Mouse (Mus musculus): ENCODE measurements around the gene Uhrf1bp1l.
"Not testable (repeated sequence)": the region's sequence is repeated elsewhere in the genome, so short reads cannot be mapped to it uniquely, and the experiment has no call there.

Uhrf1bp1l gene

GRCm38 (mm10) chr10:89744871-89745665, at the start of gene Uhrf1bp1l:
TSS of gene Uhrf1bp1l (plus strand) at chr10:89744991.
- peak; percentile 95 for DNase-seq (ENCODE audit: low spot score)

GRCm38 (mm10) chr10:89695194-89695911, 49.4 kb upstream of the Uhrf1bp1l start:
- DNase-seq (ENCODE audit: low spot score): no peak

- not testable (repeated sequence) for DNase-seq (ENCODE audit: low spot score)
Measured at GRCm38 (mm10) chr10:89696270-89696669, 48.5 kb upstream of the Uhrf1bp1l start.

GRCm38 (mm10) chr10:89697956-89698355, 46.8 kb upstream of the Uhrf1bp1l start:
- DNase-seq (ENCODE audit: low spot score): no peak

- DNase-seq (ENCODE audit: low spot score): no peak
Measured at GRCm38 (mm10) chr10:89703042-89703441, 41.7 kb upstream of the Uhrf1bp1l start.

- no peak for DNase-seq (ENCODE audit: low spot score)
Measured at GRCm38 (mm10) chr10:89707397-89707796, 37.4 kb upstream of the Uhrf1bp1l start.

- no peak for DNase-seq (ENCODE audit: low spot score)
Measured at GRCm38 (mm10) chr10:89708720-89709119, 36.1 kb upstream of the Uhrf1bp1l start.

GRCm38 (mm10) chr10:89714910-89715309, 29.9 kb upstream of the Uhrf1bp1l start:
- no peak for DNase-seq (ENCODE audit: low spot score)

GRCm38 (mm10) chr10:89720252-89720651, 24.5 kb upstream of the Uhrf1bp1l start:
- no peak for DNase-seq (ENCODE audit: low spot score)

- DNase-seq (ENCODE audit: low spot score): no peak
Measured at GRCm38 (mm10) chr10:89720796-89721195, 24.0 kb upstream of the Uhrf1bp1l start.

- peak; percentile 30 for DNase-seq (ENCODE audit: low spot score)
Measured at GRCm38 (mm10) chr10:89722247-89723195, 22.3 kb upstream of the Uhrf1bp1l start.

- DNase-seq (ENCODE audit: low spot score): peak; percentile 74
Measured at GRCm38 (mm10) chr10:89730386-89730785, 14.4 kb upstream of the Uhrf1bp1l start.

- DNase-seq (ENCODE audit: low spot score): no peak
Measured at GRCm38 (mm10) chr10:89731341-89731740, 13.4 kb upstream of the Uhrf1bp1l start.

- peak; percentile 92 for DNase-seq (ENCODE audit: low spot score)
Measured at GRCm38 (mm10) chr10:89732001-89732794, 12.6 kb upstream of the Uhrf1bp1l start, which contains the start of gene Actr6. TSS of gene Actr6 (minus strand) at chr10:89732295.

GRCm38 (mm10) chr10:89737092-89737491, 7.7 kb upstream of the Uhrf1bp1l start:
- DNase-seq (ENCODE audit: low spot score): no peak

GRCm38 (mm10) chr10:89737887-89738286, 6.9 kb upstream of the Uhrf1bp1l start:
- no peak for DNase-seq (ENCODE audit: low spot score)

- DNase-seq (ENCODE audit: low spot score): no peak
Measured at GRCm38 (mm10) chr10:89738395-89738794, 6.4 kb upstream of the Uhrf1bp1l start.

GRCm38 (mm10) chr10:89739703-89740102, 5.1 kb upstream of the Uhrf1bp1l start:
- DNase-seq (ENCODE audit: low spot score): no peak

- DNase-seq (ENCODE audit: low spot score): no peak
Measured at GRCm38 (mm10) chr10:89740995-89741394, 3.8 kb upstream of the Uhrf1bp1l start.

GRCm38 (mm10) chr10:89743266-89743665, 1.5 kb upstream of the Uhrf1bp1l start:
- no peak for DNase-seq (ENCODE audit: low spot score)

- DNase-seq (ENCODE audit: low spot score): no peak
Measured at GRCm38 (mm10) chr10:89744341-89744740, 450 bp upstream of the Uhrf1bp1l start.

Measured in yolk sac, embryonic 10.5 days (tissue).